ENCODE assay signal across 7 mouse cellular contexts in genomic region chr2:102294827-102295270, GRCm38 (mm10).
DNase-seq lines count a peak whose midpoint lies in the region; ATAC-seq lines count a peak whose summit lies in the region.

No protein-coding gene starts in this region.

- peak; percentile 12 for DNase-seq in ovary, postnatal 14 days (ENCODE audit: low spot score)
- DNase-seq in ovary, postnatal 10 days (ENCODE audit: low spot score) = no peak
- peak; percentile 45 for DNase-seq in heart, postnatal 25 days (ENCODE audit: low spot score)
- no peak for DNase-seq in layer of hippocampus, adult 9-10 months (ENCODE audit: low spot score)
- no peak for DNase-seq in right cerebral cortex, adult 18-20 months

- intact Hi-C loops in heart, postnatal 25 days (cut with DNase I) = loop anchor here (5.0 to 10.0 kb wide), 4 partner anchors 68 to 390 kb away; partner anchors contain the start of gene Fjx1

- H3K4me2 ChIP-seq in embryonic facial prominence, embryonic 13.5 days = peak overlapping the region; percentile 33

- no peak overlapping the region for H3K27ac ChIP-seq in embryonic facial prominence, embryonic 13.5 days

- no peaks in the 10 kb centered on the region for H3K27me3 ChIP-seq in embryonic facial prominence, embryonic 13.5 days

- H3K36me3 ChIP-seq in embryonic facial prominence, embryonic 13.5 days = no peaks in the 10 kb centered on the region

- whole genome bisulfite sequencing in embryonic facial prominence, embryonic 13.5 days = 14% methylated on average over 6 of the region's 6 CpGs

- peaks cover 12% of the 10 kb centered on the region for H3K4me1 ChIP-seq in embryonic facial prominence, embryonic 13.5 days

- H3K4me3 ChIP-seq in embryonic facial prominence, embryonic 13.5 days = no peak overlapping the region

- no peaks in the 10 kb centered on the region for H3K9me3 ChIP-seq in embryonic facial prominence, embryonic 13.5 days

- peak; percentile 43; the same call in 1 of the 2 replicates for ATAC-seq in embryonic facial prominence, embryonic 13.5 days (ENCODE audit: insufficient number of reproducible peaks, insufficient read depth, low FRiP score, low TSS enrichment, low read depth)
- peak; percentile 27; the same call in 1 of the 2 replicates for ATAC-seq in neutrophil, adult 5-6 weeks (ENCODE audit: extremely low read depth, insufficient number of reproducible peaks, low FRiP score, poor library complexity, severe bottlenecking)

- H3K9ac ChIP-seq in embryonic facial prominence, embryonic 13.5 days = no peak overlapping the region

Comparison
In these comparisons a context has a peak if more than half of its experiments do, and no peak if none do; other contexts are left out.
1. DNase-seq: peak in ovary, postnatal 14 days (single experiment) and heart, postnatal 25 days (single experiment); none in ovary, postnatal 10 days (single experiment), layer of hippocampus, adult 9-10 months (single experiment) and right cerebral cortex, adult 18-20 months (single experiment).